Mouse (Mus musculus): Measurements from ENCODE around the gene Ifnz.
"Not testable (repeated sequence)": the region's sequence is repeated elsewhere in the genome, so short reads cannot be mapped to it uniquely, and the experiment has no call there.

Gene Ifnz

DNA sequence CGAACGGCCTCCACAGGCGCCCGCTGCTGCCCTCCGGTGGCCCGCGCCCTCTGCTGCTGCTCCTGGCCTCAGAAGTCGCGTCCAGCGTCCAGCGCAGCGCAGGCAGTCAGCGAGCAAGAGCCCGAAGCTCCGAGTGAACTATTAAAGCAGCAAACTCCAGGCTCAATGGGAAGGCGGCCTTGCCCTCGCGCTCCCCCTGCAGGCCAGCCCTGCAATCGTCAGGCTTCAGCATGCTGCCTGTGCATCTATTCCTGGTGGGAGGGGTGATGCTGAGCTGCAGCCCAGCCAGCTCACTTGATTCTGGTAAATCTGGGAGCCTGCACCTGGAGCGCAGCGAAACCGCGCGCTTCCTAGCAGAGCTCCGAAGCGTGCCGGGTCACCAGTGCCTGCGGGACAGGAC lies 6.5 kb downstream of the Ifnz start, which contains the start of gene Gm13277:
Gene Gm13277, plus strand, starts transcription at position 231 of the 400 bp plus-strand sequence.
- DNase-seq = peak; percentile 84

- not testable (repeated sequence) for DNase-seq
Observed at GRCm38 (mm10) chr4:88791250-88791649, 9.3 kb downstream of the Ifnz start, which contains the start of gene Gm13278. Gene Gm13278, plus strand, starts transcription at chr4:88791550.

GRCm38 (mm10) chr4:88793936-88794675 lies 12.2 kb downstream of the Ifnz start, which contains the start of gene Gm13275:
Gene Gm13275, plus strand, starts transcription at chr4:88794487.
- peak; percentile 50 for DNase-seq

DNA sequence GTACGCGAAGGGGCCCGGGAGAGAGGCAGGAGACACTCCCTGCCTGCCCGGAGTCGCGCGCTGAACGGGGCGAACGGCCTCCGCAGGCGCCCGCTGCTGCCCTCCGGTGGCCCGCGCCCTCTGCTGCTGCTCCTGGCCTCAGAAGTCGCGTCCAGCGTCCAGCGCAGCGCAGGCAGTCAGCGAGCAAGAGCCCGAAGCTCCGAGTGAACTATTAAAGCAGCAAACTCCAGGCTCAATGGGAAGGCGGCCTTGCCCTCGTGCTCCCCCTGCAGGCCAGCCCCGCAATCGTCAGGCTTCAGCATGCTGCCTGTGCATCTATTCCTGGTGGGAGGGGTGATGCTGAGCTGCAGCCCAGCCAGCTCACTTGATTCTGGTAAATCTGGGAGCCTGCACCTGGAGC lies 15.2 kb downstream of the Ifnz start, which contains the start of gene Gm13279:
Gene Gm13279, plus strand, starts transcription at position 301 of the 400 bp plus-strand sequence.
- not testable (repeated sequence) for DNase-seq

GRCm38 (mm10) chr4:88799365-88799764 lies 17.4 kb downstream of the Ifnz start, which contains the start of gene Gm13285:
Gene Gm13285, plus strand, starts transcription at chr4:88799665.
- not testable (repeated sequence) for DNase-seq

GRCm38 (mm10) chr4:88802954-88803353 lies 21.0 kb downstream of the Ifnz start, which contains the start of gene Gm13287:
Gene Gm13287, plus strand, starts transcription at chr4:88803254.
- not testable (repeated sequence) for DNase-seq

DNA sequence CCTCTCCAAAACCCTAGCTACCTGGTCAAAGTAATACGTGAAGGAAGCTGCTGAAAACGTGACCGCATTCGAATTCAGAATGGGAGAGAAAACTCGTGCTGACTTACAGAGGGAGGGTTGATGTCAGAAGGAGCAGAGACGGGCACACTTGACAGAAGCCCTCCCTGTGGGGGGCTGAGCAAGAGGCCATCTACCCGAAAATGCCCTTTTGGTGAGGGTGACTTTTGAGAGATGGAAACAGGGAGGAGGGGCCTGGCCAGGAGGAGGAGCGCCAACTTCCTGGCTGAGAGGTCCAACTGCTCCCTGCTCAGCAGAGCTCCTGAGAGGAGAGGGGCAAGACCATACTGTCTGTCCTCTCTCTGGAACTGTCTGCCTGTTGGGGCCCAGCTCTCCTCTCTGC lies 23.3 kb downstream of the Ifnz start, which contains the start of gene Gm13288:
Gene Gm13288, plus strand, starts transcription at position 301 of the 400 bp plus-strand sequence.
- not testable (repeated sequence) for DNase-seq

DNA sequence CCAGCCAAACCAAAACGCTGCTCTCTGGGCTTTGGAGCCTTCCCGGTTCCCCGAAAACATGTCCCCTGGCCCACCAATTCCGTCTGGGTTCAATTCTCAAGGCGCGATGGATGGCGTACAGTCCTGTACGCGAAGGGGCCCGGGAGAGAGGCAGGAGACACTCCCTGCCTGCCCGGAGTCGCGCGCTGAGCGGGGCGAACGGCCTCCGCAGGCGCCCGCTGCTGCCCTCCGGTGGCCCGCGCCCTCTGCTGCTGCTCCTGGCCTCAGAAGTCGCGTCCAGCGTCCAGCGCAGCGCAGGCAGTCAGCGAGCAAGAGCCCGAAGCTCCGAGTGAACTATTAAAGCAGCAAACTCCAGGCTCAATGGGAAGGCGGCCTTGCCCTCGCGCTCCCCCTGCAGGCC lies 23.8 kb downstream of the Ifnz start:
- peak; percentile 53 for DNase-seq

GRCm38 (mm10) chr4:88815928-88816327 lies 34.0 kb downstream of the Ifnz start, which contains the start of gene Ifna7:
Gene Ifna7, plus strand, starts transcription at chr4:88816228.
- no peak for DNase-seq

DNA sequence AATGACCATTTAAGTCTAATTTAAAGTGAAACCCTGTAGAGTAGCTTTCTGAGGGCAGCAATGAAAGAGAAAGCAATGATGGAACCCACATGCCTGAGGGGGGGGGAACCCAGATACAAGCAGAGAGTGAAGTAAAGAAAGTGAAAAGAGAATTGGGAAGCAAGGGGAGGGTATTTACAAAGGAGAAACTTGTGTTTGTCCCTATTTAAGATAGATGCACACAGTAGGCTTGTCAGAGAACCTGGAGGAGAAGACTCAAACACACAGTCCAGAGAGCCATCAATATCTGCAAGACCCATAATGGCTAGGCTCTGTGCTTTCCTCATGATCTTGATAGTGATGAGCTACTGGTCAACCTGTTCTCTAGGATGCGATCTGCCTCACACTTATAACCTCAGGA lies 37.7 kb downstream of the Ifnz start, which contains the start of gene Ifna11:
Gene Ifna11, plus strand, starts transcription at position 301 of the 400 bp plus-strand sequence.
- no peak for DNase-seq

DNA sequence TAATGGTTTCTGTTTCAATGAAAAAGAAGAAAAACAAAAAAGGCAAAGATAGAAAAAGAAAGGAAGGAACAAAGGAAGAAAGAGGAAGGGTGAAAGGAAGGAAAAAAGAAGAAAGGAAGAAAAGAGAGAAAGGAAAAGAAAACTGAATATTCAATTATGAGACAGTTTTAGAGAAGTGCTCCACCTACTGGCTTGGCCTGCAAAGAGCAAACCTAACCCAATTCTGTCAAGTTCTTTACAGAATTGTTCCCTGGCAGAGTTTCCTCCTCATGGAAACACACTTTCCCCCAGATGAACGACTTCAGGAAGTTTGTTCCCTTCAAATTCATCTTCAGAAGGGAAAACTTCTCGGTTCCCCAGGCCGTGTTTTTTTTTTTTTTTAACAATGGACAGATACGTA lies 41.1 kb downstream of the Ifnz start:
- DNase-seq = peak; percentile 31

DNA sequence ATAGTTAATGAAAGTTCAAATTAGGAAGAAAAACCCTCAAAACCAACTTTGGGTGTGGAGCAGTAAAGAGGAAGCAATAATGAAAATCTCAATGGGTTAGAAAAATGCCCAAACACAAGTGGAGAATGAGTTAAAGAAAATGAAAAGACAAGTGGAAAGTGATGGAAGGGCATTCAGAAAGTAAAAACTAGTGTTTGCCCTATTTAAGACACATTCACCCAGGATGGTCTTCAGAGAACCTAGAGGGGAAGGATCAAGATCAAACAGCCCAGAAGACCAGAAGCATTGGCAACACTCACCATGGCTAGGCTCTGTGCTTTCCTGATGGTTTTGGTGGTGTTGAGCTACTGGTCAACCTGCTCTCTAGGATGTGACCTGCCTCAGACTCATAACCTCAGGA lies 45.2 kb downstream of the Ifnz start, which contains the start of gene Ifna6:
Gene Ifna6, plus strand, starts transcription at position 301 of the 400 bp plus-strand sequence.
- DNase-seq = not testable (repeated sequence)

- peak; percentile 43 for DNase-seq
Observed at GRCm38 (mm10) chr4:88830523-88830922, 48.6 kb downstream of the Ifnz start.
